Mouse (Mus musculus) erythroblast, adult 5-6 weeks (primary cell): ENCODE data around the gene Adh6a. TPM values are rescaled to one million over a fixed set of nuclear protein-coding genes. Genes with fewer than 3 reads are reported as not detected.

Source experiments
- total RNA-seq, 2 experiments: library from RNA; stranded (forward) in 1 of 2; stranded (reverse) in 1 of 2; fragments of 150-400 nt in 1 of 2; fragments of 200-764, 138-1000 nt in 1 of 2; gene quantifications; 2 replicates each; pipeline versions ENCODE4 v1.2.3 to v1.2.4; 2015 to 2017; ENCODE audit warnings: low replicate concordance in 2 of 2

Gene Adh6a
- total RNA-seq, 2 experiments from 2014 or later = not detected

Other genes with a start within 250 kb of the Adh6a start
- not detected in 2 replicates for gene 1110002E22Rik, start 248.2 kb upstream of the Adh6a start, total RNA-seq (2015; ENCODE audit: low replicate concordance)
- gene 1110002E22Rik, start 248.2 kb upstream of the Adh6a start, total RNA-seq (2017; ENCODE audit: low replicate concordance) = not detected in 2 replicates
- not detected in 2 replicates for gene Gm5105, start 245.9 kb upstream of the Adh6a start, total RNA-seq (2015; ENCODE audit: low replicate concordance)
- not detected in 2 replicates for gene Gm5105, start 245.9 kb upstream of the Adh6a start, total RNA-seq (2017; ENCODE audit: low replicate concordance)
- gene Trmt10a, start 169.8 kb upstream of the Adh6a start, total RNA-seq (2015; ENCODE audit: low replicate concordance) = 0.77 and 3.3 TPM in 2 replicates
- 3.8 and 12.3 TPM in 2 replicates for gene Trmt10a, start 169.8 kb upstream of the Adh6a start, total RNA-seq (2017; ENCODE audit: low replicate concordance)
- 0.77 and 1.3 TPM in 2 replicates for gene Mttp, start 168.3 kb upstream of the Adh6a start, total RNA-seq (2015; ENCODE audit: low replicate concordance)
- gene Mttp, start 168.3 kb upstream of the Adh6a start, total RNA-seq (2017; ENCODE audit: low replicate concordance) = 0.51 and 1.4 TPM in 2 replicates
- not detected in 2 replicates for gene 4930579F01Rik, start 119.5 kb upstream of the Adh6a start, total RNA-seq (2015; ENCODE audit: low replicate concordance)
- not detected in 2 replicates for gene 4930579F01Rik, start 119.5 kb upstream of the Adh6a start, total RNA-seq (2017; ENCODE audit: low replicate concordance)
- not detected in 2 replicates for gene Adh7, start 95.5 kb upstream of the Adh6a start, total RNA-seq (2015; ENCODE audit: low replicate concordance)
- not detected in 2 replicates for gene Adh7, start 95.5 kb upstream of the Adh6a start, total RNA-seq (2017; ENCODE audit: low replicate concordance)
- gene Adh1, start 52.3 kb upstream of the Adh6a start, total RNA-seq (2015; ENCODE audit: low replicate concordance) = not detected in 2 replicates
- not detected in 2 replicates for gene Adh1, start 52.3 kb upstream of the Adh6a start, total RNA-seq (2017; ENCODE audit: low replicate concordance)
- gene Adh6b, start 28.5 kb downstream of the Adh6a start, total RNA-seq (2015; ENCODE audit: low replicate concordance) = not detected in 2 replicates
- not detected in 2 replicates for gene Adh6b, start 28.5 kb downstream of the Adh6a start, total RNA-seq (2017; ENCODE audit: low replicate concordance)
- not detected in 2 replicates for gene Adh4, start 102.2 kb downstream of the Adh6a start, total RNA-seq (2015; ENCODE audit: low replicate concordance)
- gene Adh4, start 102.2 kb downstream of the Adh6a start, total RNA-seq (2017; ENCODE audit: low replicate concordance) = not detected in 2 replicates
- gene Adh5, start 129.8 kb downstream of the Adh6a start, total RNA-seq (2015; ENCODE audit: low replicate concordance) = 20.3 and 29.0 TPM in 2 replicates
- 14.6 and 15.8 TPM in 2 replicates for gene Adh5, start 129.8 kb downstream of the Adh6a start, total RNA-seq (2017; ENCODE audit: low replicate concordance)
- 10.0 and 15.3 TPM in 2 replicates for gene Metap1, start 176.2 kb downstream of the Adh6a start, total RNA-seq (2015; ENCODE audit: low replicate concordance)
- 18.2 and 21.3 TPM in 2 replicates for gene Metap1, start 176.2 kb downstream of the Adh6a start, total RNA-seq (2017; ENCODE audit: low replicate concordance)
- 55.5 and 73.6 TPM in 2 replicates for gene Eif4e, start 212.9 kb downstream of the Adh6a start, total RNA-seq (2015; ENCODE audit: low replicate concordance)
- 53.2 and 70.4 TPM in 2 replicates for gene Eif4e, start 212.9 kb downstream of the Adh6a start, total RNA-seq (2017; ENCODE audit: low replicate concordance)